Mouse (Mus musculus): Measurements from ENCODE around the gene Dpf2.

DNA sequence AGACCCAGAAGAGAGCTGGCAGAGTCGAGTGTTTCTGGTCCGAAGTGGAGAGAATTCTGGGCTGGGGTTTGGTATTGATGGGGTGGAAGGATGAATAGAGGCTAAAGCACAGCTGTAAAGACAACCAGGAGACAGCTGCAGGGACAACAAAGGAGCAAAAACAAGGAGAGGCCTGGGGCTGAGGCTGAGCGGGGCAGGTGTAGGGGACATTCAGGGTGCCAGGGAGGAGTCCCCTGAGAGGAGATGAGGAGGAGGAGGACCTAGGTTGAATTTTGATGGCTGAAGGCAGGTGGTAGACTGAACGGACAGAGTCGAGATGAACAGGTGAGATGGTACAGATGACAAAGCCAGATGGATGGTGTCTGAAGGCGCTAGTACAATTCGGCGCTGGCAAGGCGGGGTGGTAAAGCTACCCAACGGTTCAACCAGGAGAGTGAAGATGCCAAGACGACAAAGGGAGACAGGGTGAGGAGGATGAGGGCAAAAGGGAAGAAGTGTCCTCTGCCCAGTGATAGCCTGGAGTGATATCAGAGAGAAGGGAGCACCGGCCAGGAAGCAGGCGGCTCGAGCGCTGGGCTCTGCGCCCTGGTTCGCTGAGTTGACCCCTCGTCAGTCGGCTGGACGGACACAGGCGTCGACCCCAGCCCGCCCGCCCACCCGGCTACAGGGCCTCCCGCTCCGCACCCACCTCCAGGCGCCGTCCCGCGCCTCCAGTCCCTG, 19.4 kb downstream of the Dpf2 start:
- no peak for TF ChIP-seq CTCF (IDR thresholded peaks at IDR 0.05; ENCODE audit: low read depth, low read length)
- no peak for TF ChIP-seq POLR2A (IDR thresholded peaks at IDR 0.05; ENCODE audit: extremely low read depth, insufficient read depth, low read length)
